Mouse (Mus musculus): ENCODE data around the gene Cnnm2. TPM values are rescaled to one million over a fixed set of nuclear protein-coding genes. Genes with fewer than 3 reads are reported as not detected.
A peak's percentile ranks its signal among the peaks of the same experiment; 100 is the strongest.

Cnnm2 gene
- polyA plus RNA-seq, 1 experiment, result 26.8 TPM

DNA sequence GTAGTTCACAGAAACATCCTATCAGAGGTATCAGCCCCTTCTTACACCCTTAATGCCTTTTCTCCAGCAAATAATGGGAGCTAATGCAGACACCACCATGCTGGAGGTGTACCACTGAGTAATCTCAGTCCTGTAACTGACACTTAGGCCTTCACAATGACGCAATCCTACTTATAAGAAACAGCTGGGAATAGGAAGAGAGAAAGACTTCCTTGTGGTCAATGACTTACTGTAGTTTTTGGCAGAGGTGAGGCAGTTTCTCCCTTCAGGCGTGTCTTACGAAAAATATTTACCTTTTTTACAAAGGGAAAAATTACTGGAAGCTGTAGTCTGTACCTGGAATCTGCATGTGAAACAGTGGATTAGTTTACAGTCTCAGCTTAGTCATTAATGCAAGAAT, 31.1 kb downstream of the Cnnm2 start:
- DNase-seq (ENCODE audit: extremely low spot score in 1 of 2, low spot score in 1 of 2), result no peak

DNA sequence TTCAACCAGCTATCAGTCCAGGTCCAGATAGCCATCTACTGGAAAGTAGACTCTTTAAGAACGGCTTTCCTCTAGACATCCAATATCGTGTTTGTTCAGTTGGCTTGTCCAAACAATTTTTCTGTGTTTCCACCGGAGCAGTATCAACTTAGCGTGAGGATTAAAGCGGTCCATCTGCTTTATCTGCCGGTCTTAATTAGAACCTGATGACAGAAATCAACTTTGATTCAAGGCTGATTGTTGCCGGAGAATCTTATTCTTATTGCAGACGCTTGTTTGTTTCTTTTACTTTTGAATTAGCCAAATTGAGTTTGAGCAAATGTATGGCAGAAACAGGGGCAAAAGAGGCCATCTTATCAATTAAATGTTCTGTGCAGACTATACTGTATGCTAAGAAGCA, 32.8 kb downstream of the Cnnm2 start:
- DNase-seq (ENCODE audit: extremely low spot score in 1 of 2, low spot score in 1 of 2), result no peak

DNA sequence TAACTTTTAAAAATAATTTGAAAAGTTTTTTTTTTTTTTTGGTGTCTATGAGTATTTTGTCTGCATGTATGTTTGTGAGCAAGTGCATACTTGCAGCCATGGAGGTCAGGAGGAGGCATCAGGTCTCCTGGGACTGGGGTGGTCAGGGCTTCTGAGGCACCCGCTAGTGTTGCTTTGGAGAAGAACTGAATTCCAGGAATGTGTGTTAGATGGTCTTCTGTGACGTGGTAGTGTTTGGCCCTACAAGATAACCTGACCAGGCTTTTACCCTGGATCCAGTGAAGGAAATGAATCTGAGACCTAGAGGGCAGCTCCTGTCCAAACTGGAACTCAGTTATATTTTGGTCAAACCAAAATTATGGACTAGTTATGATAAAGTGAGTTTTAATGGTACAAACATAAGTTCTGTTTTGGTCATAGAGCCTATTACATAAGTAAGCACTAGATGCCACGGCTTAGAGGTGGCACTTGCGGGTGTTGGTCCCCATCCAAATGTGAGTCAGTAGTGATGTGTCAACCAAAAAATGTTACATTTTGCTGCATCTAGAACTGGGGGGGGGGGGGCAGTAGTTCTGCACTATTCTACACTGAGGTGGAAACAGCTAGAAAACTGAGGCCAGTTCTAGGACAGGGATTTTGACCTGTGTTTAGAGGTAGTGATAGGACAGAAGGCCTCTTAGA, 38.6 kb downstream of the Cnnm2 start:
- DNase-seq (ENCODE audit: extremely low spot score in 1 of 2, low spot score in 1 of 2), result peak in 1 of 2 experiments; percentile 21

DNA sequence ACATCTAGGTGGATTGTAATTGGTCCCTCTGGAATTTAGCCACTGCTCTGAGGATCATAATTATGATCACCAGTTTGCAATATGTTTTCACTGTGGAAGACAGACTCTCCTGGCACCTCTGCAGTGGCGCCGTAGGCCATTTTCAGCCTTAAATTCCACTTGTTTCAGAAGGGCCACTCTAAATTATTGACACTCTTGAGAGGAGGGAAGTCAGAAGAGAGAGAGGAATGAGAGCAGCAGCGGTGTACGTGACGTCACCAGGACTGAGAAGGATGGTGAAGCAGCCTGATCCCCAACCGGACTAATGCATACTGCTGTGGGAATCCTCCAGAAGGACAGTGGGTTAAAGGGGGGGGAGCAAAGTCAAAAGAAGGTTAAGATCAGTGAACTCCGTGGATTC, 40.1 kb downstream of the Cnnm2 start:
- DNase-seq (ENCODE audit: extremely low spot score in 1 of 2, low spot score in 1 of 2), result no peak

DNA sequence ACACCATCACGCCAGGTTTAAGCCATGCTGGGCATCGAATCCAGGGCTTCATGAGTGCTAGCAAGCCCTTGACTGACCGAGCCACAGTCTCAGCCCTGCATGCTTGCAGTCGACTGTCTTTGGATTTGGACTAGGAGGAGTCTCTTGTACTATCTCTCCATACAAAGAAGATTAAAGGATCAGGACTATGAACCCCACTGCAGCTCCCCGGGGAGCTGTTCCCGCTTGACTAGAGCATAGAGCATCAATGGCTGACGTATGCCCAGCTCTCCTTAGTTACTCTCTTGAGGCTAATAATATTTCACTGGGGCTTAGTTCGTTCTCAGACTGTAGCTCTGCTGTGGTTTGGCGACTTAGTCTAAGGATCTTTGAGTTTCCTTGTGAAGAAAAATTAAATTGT, 40.9 kb downstream of the Cnnm2 start:
- no peak for DNase-seq (ENCODE audit: extremely low spot score in 1 of 2, low spot score in 1 of 2)

DNA sequence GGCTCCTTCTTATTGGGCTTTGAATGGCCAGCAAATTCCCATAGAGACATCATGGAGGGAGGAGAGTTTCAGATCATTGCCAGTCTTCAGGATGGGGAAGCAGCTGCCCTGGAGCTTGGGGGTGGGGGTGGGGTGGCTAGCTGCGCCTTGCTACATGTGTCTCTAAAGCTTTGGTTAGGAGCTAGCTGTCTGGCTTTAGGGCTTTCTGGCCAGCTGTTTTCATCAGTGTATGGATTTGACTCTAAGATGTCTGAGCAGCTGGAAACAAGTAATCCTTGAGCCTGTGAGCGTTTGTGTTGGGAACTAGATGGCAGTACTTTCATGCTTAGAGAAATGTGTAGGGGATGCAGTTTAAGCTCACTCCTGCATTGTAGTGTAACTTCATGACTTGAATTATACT, 42.3 kb downstream of the Cnnm2 start:
- no peak for DNase-seq (ENCODE audit: extremely low spot score in 1 of 2, low spot score in 1 of 2)

DNA sequence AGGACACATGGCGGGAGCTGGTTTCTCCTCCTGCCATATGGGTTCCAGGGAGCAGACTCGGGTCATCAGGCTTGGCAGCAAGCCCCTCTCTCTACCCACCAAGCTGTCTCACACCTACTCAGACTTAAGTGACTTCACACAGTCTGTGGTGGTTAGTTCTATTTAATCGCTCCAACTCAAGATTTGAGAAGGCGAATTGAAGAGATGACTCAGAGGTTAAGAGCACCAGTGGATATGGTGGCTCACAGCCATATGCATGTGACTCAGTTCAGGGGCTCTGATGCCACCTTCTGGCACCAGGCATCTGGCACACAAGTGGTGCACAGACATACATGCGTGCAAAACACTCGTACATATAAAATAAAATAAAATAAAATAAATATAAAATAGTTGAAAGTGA, 43.4 kb downstream of the Cnnm2 start:
- peak in 1 of 2 experiments; percentile 49 for DNase-seq (ENCODE audit: extremely low spot score in 1 of 2, low spot score in 1 of 2)

DNA sequence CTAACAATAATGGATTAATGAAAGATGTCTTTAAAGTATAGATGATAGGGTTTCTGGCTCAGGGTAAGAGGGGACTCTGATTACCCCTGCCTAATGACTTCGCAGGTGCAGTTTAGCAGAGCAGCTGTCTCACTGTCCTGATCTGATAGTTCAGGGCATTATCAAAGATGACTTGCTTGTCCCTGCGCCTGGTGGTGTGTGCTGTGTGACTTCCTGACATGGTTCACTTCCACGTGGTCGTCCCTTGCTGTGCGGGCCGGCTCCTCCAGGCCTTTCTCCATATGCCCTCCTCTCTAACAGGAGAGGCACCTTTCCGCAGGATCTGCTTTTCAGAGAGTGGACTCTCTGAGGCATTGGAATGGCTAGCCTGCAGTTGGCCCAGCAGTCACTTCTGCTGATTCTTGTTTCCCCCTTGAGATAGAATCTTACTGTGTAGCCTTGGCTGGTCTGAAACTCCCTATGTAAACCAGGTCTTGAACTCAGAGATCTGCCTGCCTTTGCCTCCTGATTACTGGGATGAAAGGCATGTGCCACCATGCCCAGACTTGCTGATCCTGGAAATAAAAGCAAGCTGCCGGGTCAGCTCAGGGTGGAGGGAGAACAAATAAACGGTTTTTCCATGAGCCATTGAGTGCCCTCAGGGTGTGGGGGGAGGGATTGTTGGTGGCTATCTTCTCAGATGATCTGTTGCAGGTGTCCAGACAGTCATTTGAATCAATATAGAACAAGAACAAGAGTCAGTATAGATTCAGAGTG, 44.7 kb downstream of the Cnnm2 start:
- DNase-seq (ENCODE audit: extremely low spot score in 1 of 2, low spot score in 1 of 2), result no peak

DNA sequence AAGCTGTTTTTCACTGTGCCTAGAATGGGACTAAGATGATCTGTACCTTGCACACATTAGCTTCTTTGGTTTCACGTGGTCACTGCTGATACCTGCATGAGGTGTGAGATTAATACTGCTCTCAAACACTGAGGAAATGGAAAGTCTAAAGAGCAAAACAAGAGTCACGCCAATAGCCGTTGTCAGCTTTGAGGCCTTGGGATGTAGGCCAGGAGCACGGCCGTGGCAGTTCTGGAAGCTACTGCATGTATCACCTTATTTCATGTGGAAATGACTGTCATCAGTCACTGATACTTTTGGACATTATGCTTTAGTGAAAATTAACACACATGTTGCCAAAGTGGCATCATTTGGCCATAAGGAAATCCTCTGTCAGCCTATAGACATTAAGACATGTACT, 46.9 kb downstream of the Cnnm2 start:
- no peak for DNase-seq (ENCODE audit: extremely low spot score in 1 of 2, low spot score in 1 of 2)

DNA sequence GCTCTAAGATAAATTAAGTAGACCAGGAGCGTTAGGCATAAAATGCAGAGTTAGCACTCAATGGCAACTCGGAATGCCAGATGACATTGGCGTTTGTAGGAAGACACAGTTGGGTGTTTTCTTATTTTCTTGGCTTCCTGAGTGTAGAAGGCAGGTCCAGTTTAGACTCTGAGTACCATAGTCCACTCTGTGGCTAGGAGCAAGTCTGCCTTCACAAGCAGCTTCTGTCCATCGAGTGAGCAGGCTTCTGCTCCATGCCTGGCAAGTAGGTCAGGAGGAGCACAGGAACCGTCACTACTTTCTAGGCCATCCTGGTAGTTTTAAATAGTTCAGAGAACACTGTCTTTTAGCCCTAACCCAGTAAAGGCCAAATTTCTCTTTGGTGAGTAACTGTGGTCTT, 47.6 kb downstream of the Cnnm2 start:
- no peak for DNase-seq (ENCODE audit: extremely low spot score in 1 of 2, low spot score in 1 of 2)

DNA sequence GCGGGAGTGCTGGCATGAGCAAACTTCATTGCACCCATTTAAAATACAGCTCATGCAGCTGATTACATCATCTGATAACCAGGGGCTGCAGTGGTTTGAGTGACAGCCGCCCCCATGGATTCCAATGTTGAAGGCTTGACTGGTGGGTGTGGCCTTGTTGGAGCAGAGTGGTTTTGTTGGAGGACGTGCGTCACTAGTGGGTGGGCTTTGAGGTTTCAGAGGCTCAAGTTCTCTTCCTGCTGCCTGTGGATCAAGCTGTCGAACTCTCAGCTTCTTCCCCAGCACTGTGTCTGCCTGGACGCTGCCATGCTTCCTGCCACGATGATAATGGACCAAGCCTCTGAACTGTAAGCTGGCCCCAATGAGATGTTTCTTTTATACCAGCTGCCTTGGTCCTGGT, 57.9 kb downstream of the Cnnm2 start:
- DNase-seq (ENCODE audit: extremely low spot score in 1 of 2, low spot score in 1 of 2), result no peak

DNA sequence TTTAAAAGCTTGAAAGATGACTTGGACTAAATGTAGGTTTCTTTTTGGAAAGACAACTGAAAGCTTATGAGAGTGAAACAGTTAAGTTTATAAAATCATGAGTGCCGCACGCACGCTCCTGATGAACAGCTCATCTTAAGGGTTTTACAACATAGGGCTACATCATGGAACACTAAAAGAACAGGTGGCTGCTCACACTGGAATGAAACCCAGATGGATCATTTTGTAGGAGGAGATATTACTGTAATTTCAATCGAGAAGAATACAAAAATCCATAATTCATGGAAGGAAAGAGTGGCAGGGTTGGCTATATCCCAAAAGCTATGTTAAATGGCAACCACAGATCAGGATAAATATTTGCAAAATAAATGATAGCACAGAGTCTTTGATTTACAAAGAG, 61.1 kb downstream of the Cnnm2 start:
- no peak for DNase-seq (ENCODE audit: extremely low spot score in 1 of 2, low spot score in 1 of 2)

DNA sequence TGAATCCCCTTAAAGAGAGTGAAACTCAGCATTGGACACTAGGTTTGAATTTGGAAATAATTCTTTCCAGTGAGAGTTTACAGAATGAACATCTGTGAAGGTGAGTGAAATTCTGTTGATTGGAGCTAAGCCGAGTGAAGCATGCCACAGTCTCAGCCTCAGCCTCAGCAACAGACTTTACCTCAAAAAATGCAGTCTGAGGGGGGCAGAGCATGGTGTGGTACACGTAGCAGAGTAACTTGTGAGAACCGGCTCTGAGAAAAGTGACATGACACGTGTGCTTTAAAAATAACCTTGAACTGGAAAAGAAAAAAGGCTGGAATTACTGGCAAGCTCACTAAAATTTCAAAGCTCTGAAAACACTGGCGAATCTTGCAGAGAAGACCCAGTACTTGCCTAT, 62.4 kb downstream of the Cnnm2 start:
- no peak for DNase-seq (ENCODE audit: extremely low spot score in 1 of 2, low spot score in 1 of 2)

DNA sequence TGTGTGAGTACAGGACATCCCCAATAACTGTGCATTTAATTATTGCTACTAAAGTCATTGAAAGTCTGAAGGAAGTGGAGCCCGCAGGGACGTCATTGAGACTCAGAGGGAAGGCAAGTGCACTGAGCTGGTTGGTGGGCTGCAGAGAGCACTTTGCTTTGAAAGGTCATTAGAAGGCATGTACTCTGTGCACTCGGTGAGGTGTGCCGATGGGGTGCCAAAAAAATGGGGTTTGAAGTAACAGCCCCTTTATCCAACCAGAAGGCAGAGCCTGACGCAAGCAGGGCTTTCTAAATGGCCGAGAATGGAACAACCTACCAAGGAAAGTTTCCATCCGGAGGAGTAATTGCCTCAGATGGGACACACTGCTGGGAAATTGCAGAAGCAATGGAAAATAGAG, 63.5 kb downstream of the Cnnm2 start:
- DNase-seq (ENCODE audit: extremely low spot score in 1 of 2, low spot score in 1 of 2), result no peak

DNA sequence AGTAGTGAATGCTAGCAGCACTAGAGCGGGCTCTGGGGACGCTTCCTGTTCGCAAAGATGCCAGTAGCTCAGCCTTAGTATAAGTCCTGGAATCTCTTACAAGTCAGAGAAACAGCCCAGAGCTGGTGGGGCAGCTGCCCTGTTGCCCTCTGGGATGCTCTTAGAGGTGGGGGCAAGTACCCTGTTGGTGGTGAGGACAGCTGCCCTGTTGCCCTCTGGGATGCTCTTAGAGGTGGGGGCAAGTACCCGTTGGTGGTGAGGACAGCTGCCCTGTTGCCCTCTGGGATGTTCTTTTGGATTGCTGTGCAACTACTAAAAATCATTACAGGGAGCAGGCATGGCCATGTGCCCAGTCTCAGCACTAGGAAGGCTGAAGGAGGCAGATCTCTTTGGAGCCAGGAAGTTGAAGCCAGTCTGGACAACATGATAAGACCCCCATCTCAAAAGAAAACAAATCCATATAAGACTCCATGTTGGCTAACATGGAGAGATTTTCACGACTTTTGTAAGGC, 66.3 kb downstream of the Cnnm2 start:
- DNase-seq (ENCODE audit: extremely low spot score in 1 of 2, low spot score in 1 of 2), result no peak

DNA sequence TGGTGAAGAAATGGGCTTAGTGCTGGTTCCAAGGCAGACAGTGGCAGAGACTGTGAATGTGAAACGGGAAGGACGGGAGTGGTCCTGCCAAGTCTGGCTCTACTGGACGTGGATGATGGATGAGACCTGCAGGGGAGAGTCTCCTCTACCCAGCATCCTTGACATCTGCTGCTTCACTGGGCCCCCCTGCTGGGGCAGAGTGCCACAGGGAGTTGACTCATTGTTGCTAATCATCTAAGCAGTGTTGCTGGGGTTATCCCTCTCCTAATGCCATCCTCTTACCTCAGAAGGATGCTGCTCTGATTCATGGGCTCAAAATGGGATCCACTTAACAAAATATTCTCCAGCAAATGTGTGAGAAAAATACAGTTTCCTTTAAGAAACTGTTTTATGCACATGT, 67.6 kb downstream of the Cnnm2 start:
- peak in 1 of 2 experiments; percentile 28 for DNase-seq (ENCODE audit: extremely low spot score in 1 of 2, low spot score in 1 of 2)

DNA sequence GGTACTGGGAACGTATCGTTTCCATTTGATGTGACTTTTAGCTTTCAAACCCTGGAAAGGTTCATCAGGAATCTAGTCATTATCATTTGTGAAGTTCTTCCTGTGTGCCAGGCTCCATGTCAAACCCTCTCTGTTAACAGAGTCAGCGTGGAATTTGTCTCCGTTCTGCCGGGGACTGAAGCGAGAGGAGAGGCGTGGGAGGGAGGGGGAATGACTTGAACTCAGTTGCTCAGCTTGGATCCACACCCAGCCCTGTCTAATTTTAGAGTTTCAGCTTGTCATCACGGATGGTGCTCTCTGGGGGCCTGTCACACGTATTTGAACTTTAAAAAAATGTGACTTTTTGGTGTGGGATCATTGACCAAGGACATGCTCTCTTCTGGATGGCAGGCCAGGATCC, 70.0 kb downstream of the Cnnm2 start:
- DNase-seq (ENCODE audit: extremely low spot score in 1 of 2, low spot score in 1 of 2), result peak in 1 of 2 experiments; percentile 52

DNA sequence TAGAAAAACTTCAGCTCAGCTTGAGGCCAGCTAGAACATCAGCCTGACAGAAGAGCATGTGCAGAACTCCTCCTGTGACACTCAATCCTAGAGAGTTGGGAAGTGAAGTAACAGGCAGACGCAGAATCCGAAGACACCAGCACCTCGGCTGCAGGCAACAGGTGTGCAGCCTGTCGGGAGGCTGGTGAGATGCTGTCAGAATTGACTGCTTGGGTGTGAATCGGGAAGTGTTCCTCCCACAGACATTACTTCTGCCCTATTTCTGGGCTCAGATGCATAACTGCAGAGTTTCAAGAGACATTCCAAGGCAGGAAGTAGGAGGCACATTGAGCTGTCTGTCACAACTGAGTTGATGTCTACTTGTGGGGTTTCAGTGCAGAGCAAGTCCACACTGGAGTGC, 72.9 kb downstream of the Cnnm2 start:
- peak; percentile 50 to 67 for DNase-seq (ENCODE audit: extremely low spot score in 1 of 2, low spot score in 1 of 2)

DNA sequence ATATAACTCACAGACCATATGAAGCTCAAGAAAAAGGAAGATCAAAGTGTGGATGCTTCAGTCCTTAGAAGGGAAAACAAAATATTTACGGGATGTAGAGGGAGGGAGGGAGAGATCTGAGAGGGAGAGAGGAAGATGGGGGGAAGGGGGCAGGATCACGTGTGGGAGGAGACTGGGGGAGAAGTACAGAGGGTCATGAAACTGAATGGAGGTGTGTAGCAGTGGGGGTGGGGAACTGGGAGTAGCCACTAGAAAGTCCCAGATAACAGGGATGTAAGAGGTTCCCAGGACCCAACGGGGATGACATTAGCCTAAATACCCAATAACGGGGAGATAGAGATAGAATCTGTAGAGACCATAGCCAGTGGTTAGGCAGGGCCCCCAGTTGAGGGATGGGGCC, 73.9 kb downstream of the Cnnm2 start:
- DNase-seq (ENCODE audit: extremely low spot score in 1 of 2, low spot score in 1 of 2), result no peak

DNA sequence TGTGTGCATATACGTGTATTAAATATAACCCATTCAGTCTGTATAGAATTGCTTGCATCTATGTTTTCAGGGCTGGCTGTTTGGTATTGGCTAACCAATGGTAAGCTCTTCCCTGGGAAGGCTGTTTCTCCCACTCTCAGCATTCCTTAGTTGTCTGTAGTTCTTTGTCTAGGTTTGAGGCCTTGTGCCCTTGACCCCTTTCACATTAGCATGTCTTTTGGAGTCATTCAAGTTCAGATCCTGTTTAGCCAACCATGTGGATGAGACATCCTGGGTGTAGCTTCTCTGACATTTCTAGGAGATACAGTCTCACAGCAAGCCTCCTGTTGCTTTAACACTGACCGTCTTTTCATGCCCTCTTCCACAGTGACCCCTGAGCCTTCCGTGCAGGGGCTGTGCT, 74.7 kb downstream of the Cnnm2 start:
- DNase-seq (ENCODE audit: extremely low spot score in 1 of 2, low spot score in 1 of 2), result no peak

DNA sequence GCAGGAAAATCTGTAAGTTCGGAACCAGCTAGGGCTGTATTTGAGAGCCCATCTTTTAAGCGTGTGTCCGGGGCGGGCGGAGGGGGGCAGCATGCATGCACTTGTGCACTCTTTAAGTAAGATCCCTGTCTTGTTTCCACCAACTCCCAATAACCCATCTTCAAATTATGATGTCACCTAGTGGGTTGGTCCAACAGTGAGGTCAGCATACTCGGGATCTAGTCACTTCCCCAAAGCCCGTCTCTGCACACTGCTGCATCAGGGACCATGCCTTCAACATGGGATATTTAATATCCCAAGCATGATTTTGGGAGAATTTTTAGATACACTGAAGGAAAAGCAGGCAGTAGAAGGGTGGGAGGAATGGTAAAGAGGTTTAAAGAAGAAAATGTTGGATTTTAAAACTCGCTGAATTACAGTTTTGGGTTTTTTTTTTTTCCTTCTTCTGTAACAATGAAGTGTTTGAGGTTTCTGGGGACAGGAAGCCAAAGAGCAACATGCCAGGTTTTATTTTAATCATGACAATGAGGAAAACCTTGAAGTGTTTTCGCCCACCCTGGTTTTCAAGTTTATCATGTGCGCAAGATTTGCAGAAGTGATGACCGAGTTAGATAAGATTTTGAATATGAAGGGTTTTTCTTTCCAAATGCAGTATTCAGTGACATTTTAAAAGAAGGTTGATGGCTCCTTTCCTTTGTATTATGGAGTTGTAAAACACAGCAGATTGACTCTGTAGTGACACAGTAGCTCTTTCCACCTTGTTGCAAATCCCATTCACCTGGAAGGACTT, 76.1 kb downstream of the Cnnm2 start:
- no peak for DNase-seq (ENCODE audit: extremely low spot score in 1 of 2, low spot score in 1 of 2)
